Mouse (Mus musculus) ovary, postnatal 36 days (tissue): Measurements from ENCODE around the gene H2-M1.

Experiments used
- DNase-seq: peaks from one replicate; pipeline ENCODE4 v3.0.0; 2022; ENCODE audit warnings: low spot score, mixed read lengths

H2-M1 gene

DNA sequence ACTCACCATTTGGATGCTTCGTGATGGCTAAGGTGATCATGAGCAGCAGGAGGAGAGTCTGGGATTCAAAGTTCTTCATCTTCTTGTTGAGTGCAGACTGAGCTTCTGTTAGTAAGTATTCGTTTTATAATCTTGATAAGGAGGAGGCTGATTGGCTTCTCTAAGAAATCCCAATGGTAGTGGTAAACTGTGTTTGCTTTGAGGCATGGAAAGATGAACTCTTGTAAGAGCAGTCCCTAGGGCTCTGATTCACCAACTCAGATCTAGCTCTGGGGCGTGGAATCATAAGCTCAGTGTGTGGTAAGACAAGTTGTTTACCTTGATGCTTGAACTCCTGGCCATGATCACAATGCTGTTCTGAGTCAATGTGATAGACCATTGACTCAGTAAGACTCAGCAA is at the start of gene H2-M1:
Gene H2-M1, minus strand, starts transcription at position 101 of the 400 bp plus-strand sequence.
- no peak for DNase-seq

- DNase-seq = no peak
Observed at GRCm38 (mm10) chr17:36697693-36698092, 25.7 kb upstream of the H2-M1 start.

DNA sequence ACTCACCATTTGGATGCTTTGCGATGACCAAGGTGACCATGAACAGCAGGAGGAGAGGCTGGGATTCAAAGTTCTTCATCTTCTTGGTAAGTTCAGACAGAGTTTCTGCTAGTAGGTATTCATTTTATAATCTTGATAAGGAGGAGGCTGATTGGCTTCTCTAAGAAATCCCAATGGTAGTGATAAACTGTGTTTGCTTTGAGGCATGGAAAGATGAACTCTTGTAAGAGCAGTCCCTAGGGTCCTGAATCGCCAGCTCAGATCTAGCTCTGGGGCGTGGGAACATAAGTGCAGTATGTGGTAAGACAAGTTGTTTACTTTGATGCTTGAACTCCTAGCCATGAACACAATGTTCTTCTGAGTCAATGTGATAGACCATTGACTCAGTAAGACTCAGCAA is 29.5 kb downstream of the H2-M1 start, which contains the start of gene H2-M9:
Gene H2-M9, minus strand, starts transcription at position 101 of the 400 bp plus-strand sequence.
- no peak for DNase-seq
